Mouse (Mus musculus) macrophage (primary cell): Measurements from ENCODE around the gene Sult1a1. TPM values are rescaled to one million over a fixed set of nuclear protein-coding genes. Genes with fewer than 3 reads are reported as not detected.
"Not testable (repeated sequence)": the region's sequence is repeated elsewhere in the genome, so short reads cannot be mapped to it uniquely, and the experiment has no call there.

ENCODE experiments used
- H3K27ac ChIP-seq: fragments of 350-480 bp; formaldehyde crosslinking; 2 replicates; pipeline ENCODE4 v1.9.0; 2021
- H3K36me3 ChIP-seq: fragments of 350-480 bp; formaldehyde crosslinking; 2 replicates; pipeline ENCODE4 v1.9.0; 2021; ENCODE audit errors: inconsistent target
- H3K4me3 ChIP-seq: fragments of 350-480 bp; formaldehyde crosslinking; 2 replicates; pipeline ENCODE4 v1.9.0; 2021; ENCODE audit errors: inconsistent target
- H3K79me2 ChIP-seq: fragments of 350-480 bp; formaldehyde crosslinking; 2 replicates; pipeline ENCODE4 v1.9.0; 2021; ENCODE audit errors: inconsistent target
- WGBS: methylation state at CpG from one replicate; pipeline ENCODE4 v1.1.7; 2026; ENCODE audit warnings: inconsistent platforms; ENCODE audit not compliant: missing documents; 5-methylcytosine and 5-hydroxymethylcytosine counted together
- polyA plus RNA-seq: library from polyadenylated mRNA; stranded (reverse); fragments of 250-400 nt; gene quantifications from 3 replicates; pipeline ENCODE4 v1.2.4, GENCODE M21; 2018; ENCODE audit warnings: inconsistent platforms

The Sult1a1 gene
- polyA plus RNA-seq, 1 experiment from 2014 or later, result 8.8 TPM

DNA sequence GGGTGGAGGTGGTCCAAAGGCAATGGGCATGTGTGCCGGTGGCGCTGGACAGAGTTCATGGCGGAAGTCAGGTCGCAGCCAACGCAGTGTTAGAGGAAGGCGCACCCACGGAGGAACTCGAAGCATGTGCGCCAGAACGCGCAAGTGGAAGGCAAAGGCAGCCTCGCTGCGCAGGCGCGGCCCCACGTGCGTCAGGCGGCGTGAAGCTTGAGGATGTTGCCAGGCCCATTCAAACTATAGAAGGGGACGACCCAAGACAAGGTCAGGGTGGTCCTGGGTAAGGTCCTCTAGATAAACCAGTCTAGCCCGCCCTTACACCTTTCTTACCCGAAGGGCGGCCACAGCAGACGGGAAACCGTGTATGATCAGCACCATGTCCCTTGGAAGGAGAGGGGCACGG, 16.2 kb upstream of the Sult1a1 start:
- Histone ChIP-seq H3K27ac (no peak overlapping the region), H3K36me3 (peaks cover 15% of the 10 kb centered on the region; the same call in 1 of the 2 replicates), H3K4me3 (no peak overlapping the region), H3K79me2 (peaks cover 34% of the 10 kb centered on the region)
- 86% methylated on average over 23 of the region's 26 CpGs for WGBS

DNA sequence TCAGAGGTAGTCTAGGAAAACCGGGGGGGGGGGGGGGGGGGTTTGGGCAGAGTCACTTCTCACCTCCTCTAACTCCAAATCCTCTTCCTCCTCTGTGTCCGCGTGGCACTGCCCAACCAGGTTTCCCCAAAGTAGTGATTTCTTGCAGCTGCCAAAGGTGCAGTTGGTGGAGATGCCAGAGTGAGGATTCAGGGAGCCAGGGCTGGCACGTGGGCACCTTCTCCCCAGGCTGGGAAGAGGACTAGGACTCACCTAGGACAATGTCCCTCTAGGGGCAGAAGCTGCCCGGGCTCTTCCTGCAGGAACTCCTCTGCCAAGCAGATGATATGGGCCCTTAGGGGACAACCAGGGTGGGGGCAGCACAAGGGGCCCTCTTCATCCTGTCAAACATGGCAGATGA, 15.4 kb upstream of the Sult1a1 start:
- Histone ChIP-seq H3K79me2 (peaks cover 29% of the 10 kb centered on the region), H3K4me3 (no peak overlapping the region), H3K27ac (no peak overlapping the region), H3K36me3 (peaks cover 15% of the 10 kb centered on the region; the same call in 1 of the 2 replicates)
- WGBS, result 92% methylated on average over 5 of the region's 5 CpGs

DNA sequence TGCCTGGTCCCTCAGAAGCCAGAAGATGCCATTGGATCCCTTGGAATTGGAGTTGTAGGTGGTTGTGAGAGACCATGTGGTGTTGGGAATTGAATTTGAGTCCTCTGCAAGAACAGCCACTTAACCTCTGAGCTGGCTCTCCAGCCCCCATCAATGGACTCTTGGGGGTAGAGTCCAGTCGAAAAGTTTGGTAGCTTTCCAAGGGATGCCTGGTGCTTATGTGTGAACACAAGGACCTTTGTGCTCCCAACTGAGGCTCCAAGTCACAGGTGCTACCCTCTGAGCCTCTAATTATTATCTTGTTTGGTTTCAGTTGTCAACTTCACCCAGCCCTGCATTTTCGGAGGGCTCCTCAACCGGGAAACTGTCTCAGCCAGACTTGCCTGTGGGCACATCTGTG, 14.5 kb upstream of the Sult1a1 start:
- 89% methylated on average over 3 of the region's 3 CpGs for WGBS
- H3K4me3 ChIP-seq, result no peak overlapping the region
- no peak overlapping the region for H3K27ac ChIP-seq

GRCm38 (mm10) chr7:126689021-126689420, 12.8 kb upstream of the Sult1a1 start:
- WGBS, result 83% methylated on average over 3 of the region's 3 CpGs
- peaks cover 9% of the 10 kb centered on the region; the same call in 1 of the 2 replicates for H3K79me2 ChIP-seq
- H3K36me3 ChIP-seq, result peaks cover 15% of the 10 kb centered on the region; the same call in 1 of the 2 replicates
- H3K27ac ChIP-seq, result no peak overlapping the region
- no peak overlapping the region for H3K4me3 ChIP-seq

More for the DNA sequence above, 14.5 kb upstream of the Sult1a1 start:
- Histone ChIP-seq H3K36me3 (peaks cover 15% of the 10 kb centered on the region; the same call in 1 of the 2 replicates), H3K79me2 (peaks cover 20% of the 10 kb centered on the region)

GRCm38 (mm10) chr7:126688156-126688555, 11.9 kb upstream of the Sult1a1 start:
- H3K79me2 ChIP-seq, H3K4me3 ChIP-seq, H3K27ac ChIP-seq: not testable (repeated sequence)
- peaks cover 15% of the 10 kb centered on the region; the same call in 1 of the 2 replicates for H3K36me3 ChIP-seq
- 77% methylated on average over 3 of the region's 4 CpGs for WGBS

DNA sequence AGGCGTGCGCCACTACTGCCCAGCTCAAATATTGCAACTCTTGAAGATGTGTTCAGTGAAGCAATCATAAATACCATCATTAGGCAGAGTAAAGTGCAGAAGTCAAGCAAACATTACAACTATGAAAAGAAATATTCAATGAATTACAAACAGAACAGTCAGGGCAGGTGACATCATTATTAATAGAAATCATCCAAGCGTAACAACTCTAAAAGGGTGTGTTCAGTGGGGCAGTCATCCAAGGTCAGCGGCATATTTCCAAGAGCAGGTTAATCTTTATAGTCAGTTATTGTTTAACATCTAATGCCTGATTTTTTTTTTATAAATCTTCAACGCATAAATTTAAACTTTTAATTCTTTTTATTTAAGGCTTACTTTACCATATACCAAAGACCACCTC, 5.0 kb upstream of the Sult1a1 start:
- H3K36me3 ChIP-seq, result no peaks in the 10 kb centered on the region
- H3K27ac ChIP-seq, result no peak overlapping the region
- no peak overlapping the region for H3K4me3 ChIP-seq
- 96% methylated on average over 5 of the region's 5 CpGs for WGBS
- no peaks in the 10 kb centered on the region for H3K79me2 ChIP-seq

- H3K36me3 ChIP-seq, result no peaks in the 10 kb centered on the region
- no peak overlapping the region for H3K27ac ChIP-seq
- H3K79me2 ChIP-seq, result no peaks in the 10 kb centered on the region
- 70% methylated on average over 5 of the region's 5 CpGs for WGBS
- H3K4me3 ChIP-seq, result no peak overlapping the region
Measured at GRCm38 (mm10) chr7:126679683-126680082, 3.5 kb upstream of the Sult1a1 start.

- 97% methylated on average over 8 of the region's 8 CpGs for WGBS
- Histone ChIP-seq H3K4me3 (no peak overlapping the region), H3K36me3 (no peaks in the 10 kb centered on the region), H3K27ac (no peak overlapping the region), H3K79me2 (no peaks in the 10 kb centered on the region)
Measured at GRCm38 (mm10) chr7:126678545-126679341, 2.5 kb upstream of the Sult1a1 start.

DNA sequence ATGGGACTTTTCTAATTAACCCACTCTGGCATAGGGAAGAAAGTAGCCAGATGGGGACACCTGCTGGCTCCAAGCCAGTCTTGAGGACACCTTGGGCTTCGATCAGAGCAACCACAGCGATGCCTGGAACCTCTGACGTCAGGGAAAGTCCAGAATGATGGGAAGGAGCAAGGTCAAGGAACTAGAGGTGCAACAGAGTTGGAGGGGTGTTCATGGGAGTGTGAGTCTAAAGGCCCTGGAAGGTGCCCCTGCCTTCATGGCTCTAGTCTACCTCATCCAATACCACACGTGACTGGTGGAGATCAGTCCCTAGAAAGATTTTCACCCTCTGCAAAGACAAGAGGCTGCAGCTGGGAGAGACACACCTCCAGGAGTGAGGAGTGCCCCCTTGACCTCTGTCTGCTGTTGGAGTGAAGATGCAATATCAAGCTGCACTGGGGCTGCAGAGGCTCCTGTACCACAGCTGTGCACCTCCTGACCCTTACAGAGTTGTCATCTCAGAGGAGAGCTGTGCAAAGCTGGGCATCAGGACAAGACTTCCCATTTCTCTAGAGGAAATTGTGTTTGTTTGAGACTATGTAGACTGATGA, 494 bp upstream of the Sult1a1 start:
- no peak overlapping the region for H3K4me3 ChIP-seq
- peaks cover 13% of the 10 kb centered on the region; the same call in 1 of the 2 replicates for H3K36me3 ChIP-seq
- no peaks in the 10 kb centered on the region for H3K79me2 ChIP-seq
- no peak overlapping the region for H3K27ac ChIP-seq
- 29% methylated on average over 4 of the region's 4 CpGs for WGBS

- H3K79me2 ChIP-seq, result no peaks in the 10 kb centered on the region
- WGBS, result 94% methylated on average over 8 of the region's 8 CpGs
- H3K27ac ChIP-seq, result no peak overlapping the region
- H3K36me3 ChIP-seq, result peaks cover 16% of the 10 kb centered on the region; the same call in 1 of the 2 replicates
- H3K4me3 ChIP-seq, result no peak overlapping the region
Measured at GRCm38 (mm10) chr7:126675104-126675503, 1.1 kb downstream of the Sult1a1 start.

GRCm38 (mm10) chr7:126672111-126672510, 4.1 kb downstream of the Sult1a1 start:
- H3K27ac ChIP-seq, result no peak overlapping the region
- H3K36me3 ChIP-seq, result peaks cover 16% of the 10 kb centered on the region; the same call in 1 of the 2 replicates
- H3K79me2 ChIP-seq, result no peaks in the 10 kb centered on the region
- no peak overlapping the region for H3K4me3 ChIP-seq
- 94% methylated on average over 9 of the region's 9 CpGs for WGBS

- H3K27ac ChIP-seq, result no peak overlapping the region
- no peak overlapping the region for H3K4me3 ChIP-seq
- H3K36me3 ChIP-seq, result peaks cover 16% of the 10 kb centered on the region; the same call in 1 of the 2 replicates
- H3K79me2 ChIP-seq, result no peaks in the 10 kb centered on the region
- 89% methylated on average over 3 of the region's 3 CpGs for WGBS
Measured at GRCm38 (mm10) chr7:126670152-126670551, 6.1 kb downstream of the Sult1a1 start.

GRCm38 (mm10) chr7:126668452-126668851, 7.8 kb downstream of the Sult1a1 start:
- H3K36me3 ChIP-seq, result peaks cover 16% of the 10 kb centered on the region; the same call in 1 of the 2 replicates
- no peak overlapping the region for H3K4me3 ChIP-seq
- WGBS, result 31% methylated on average over 5 of the region's 5 CpGs
- no peak overlapping the region for H3K27ac ChIP-seq
- no peaks in the 10 kb centered on the region for H3K79me2 ChIP-seq

GRCm38 (mm10) chr7:126667495-126668090, 8.6 kb downstream of the Sult1a1 start:
- no peak overlapping the region for H3K4me3 ChIP-seq
- no peak overlapping the region for H3K27ac ChIP-seq
- 35% methylated on average over 6 of the region's 9 CpGs for WGBS
- peaks cover 11% of the 10 kb centered on the region; the same call in 1 of the 2 replicates for H3K36me3 ChIP-seq
- no peaks in the 10 kb centered on the region for H3K79me2 ChIP-seq

GRCm38 (mm10) chr7:126665269-126665668, 11.0 kb downstream of the Sult1a1 start:
- Histone ChIP-seq H3K79me2 (no peaks in the 10 kb centered on the region), H3K36me3 (no peaks in the 10 kb centered on the region), H3K27ac (no peak overlapping the region), H3K4me3 (no peak overlapping the region)
- 97% methylated on average over 3 of the region's 3 CpGs for WGBS
